Mouse (Mus musculus): ENCODE measurements around the gene Vinac1. TPM values are rescaled to one million over a fixed set of nuclear protein-coding genes. Genes with fewer than 3 reads are reported as not detected.

Vinac1 gene
- polyA plus RNA-seq, 1 experiment from 2014 or later: 0.06 TPM

Other genes with a start within 250 kb of the Vinac1 start
- 30.9 and 32.9 TPM in 2 replicates for gene Tmem87b, start 230.1 kb downstream of the Vinac1 start, polyA plus RNA-seq (2016; fragmentation: Nextera tagmentation; extraction: Ambion mirVana)
- gene Fbln7, start 185.2 kb downstream of the Vinac1 start, polyA plus RNA-seq (2016; fragmentation: Nextera tagmentation; extraction: Ambion mirVana): 2.3 and 3.0 TPM in 2 replicates
- 9.2 and 9.4 TPM in 2 replicates for gene Zc3h8, start 104.1 kb downstream of the Vinac1 start, polyA plus RNA-seq (2016; fragmentation: Nextera tagmentation; extraction: Ambion mirVana)
- gene Zc3h6, start 80.8 kb downstream of the Vinac1 start, polyA plus RNA-seq (2016; fragmentation: Nextera tagmentation; extraction: Ambion mirVana): 2.8 and 3.5 TPM in 2 replicates
- 31.4 and 34.8 TPM in 2 replicates for gene Gm10762, start 80.4 kb downstream of the Vinac1 start, polyA plus RNA-seq (2016; fragmentation: Nextera tagmentation; extraction: Ambion mirVana)
- gene Ttl, start 17.8 kb upstream of the Vinac1 start, polyA plus RNA-seq (2016; fragmentation: Nextera tagmentation; extraction: Ambion mirVana): 18.2 and 20.0 TPM in 2 replicates
- gene Polr1b, start 52.8 kb upstream of the Vinac1 start, polyA plus RNA-seq (2016; fragmentation: Nextera tagmentation; extraction: Ambion mirVana): 33.0 and 36.3 TPM in 2 replicates
- gene Chchd5, start 81.5 kb upstream of the Vinac1 start, polyA plus RNA-seq (2016; fragmentation: Nextera tagmentation; extraction: Ambion mirVana): 29.4 and 29.8 TPM in 2 replicates
- gene Slc20a1, start 150.6 kb upstream of the Vinac1 start, polyA plus RNA-seq (2016; fragmentation: Nextera tagmentation; extraction: Ambion mirVana): 43.9 and 46.9 TPM in 2 replicates
- gene Ckap2l, start 249.0 kb upstream of the Vinac1 start, polyA plus RNA-seq (2016; fragmentation: Nextera tagmentation; extraction: Ambion mirVana): 39.0 and 54.0 TPM in 2 replicates

Data from limb, embryonic 12.5 days (tissue).